Mouse (Mus musculus) monocyte, adult 5-6 weeks (primary cell): ENCODE measurements around the gene Olfr952. TPM values are rescaled to one million over a fixed set of nuclear protein-coding genes. Genes with fewer than 3 reads are reported as not detected.

ENCODE experiments used
- ATAC-seq: fragments of 153-309, 156-312 bp; replicated peaks from 2 replicates; pipeline ENCODE4 v1.8.0; 2017; ENCODE audit warnings: mild to moderate bottlenecking; ENCODE audit not compliant: low TSS enrichment, insufficient number of reproducible peaks, severe bottlenecking, poor library complexity, low FRiP score
- total RNA-seq: library from RNA; stranded (forward); fragments of 200-1000, 200-491, 200-594 nt; gene quantifications from 3 replicates; pipeline ENCODE4 v1.2.3, GENCODE M21; 2017

Gene Olfr952
- not detected in 3 replicates for total RNA-seq

- ATAC-seq: no peak
Observed at GRCm38 (mm10) chr9:39427048-39427447, at the start of gene Olfr952. TSS of gene Olfr952 (minus strand) at chr9:39427148.

DNA sequence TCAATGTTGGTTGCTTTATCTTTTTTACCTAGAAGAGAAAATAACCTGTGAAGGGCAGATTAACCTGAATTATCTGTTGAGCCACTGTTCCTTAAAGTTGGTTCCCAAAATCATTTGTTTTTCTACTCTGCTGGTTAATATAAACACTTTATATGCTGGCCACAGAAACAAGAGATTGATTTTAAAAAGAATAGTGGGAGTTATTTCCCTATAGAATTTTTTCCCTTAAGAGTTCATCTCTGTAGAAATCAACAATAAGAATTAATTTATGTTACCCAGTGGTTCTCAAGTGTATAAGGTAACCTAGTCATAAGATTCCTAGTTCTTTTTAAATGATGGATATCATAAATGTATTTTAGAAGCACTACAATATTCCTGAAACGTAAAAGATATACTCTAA is 44.9 kb upstream of the Olfr952 start, which contains the start of gene Olfr955:
Gene Olfr955, minus strand, starts transcription at position 101 of the 400 bp plus-strand sequence.
- no peak for ATAC-seq

DNA sequence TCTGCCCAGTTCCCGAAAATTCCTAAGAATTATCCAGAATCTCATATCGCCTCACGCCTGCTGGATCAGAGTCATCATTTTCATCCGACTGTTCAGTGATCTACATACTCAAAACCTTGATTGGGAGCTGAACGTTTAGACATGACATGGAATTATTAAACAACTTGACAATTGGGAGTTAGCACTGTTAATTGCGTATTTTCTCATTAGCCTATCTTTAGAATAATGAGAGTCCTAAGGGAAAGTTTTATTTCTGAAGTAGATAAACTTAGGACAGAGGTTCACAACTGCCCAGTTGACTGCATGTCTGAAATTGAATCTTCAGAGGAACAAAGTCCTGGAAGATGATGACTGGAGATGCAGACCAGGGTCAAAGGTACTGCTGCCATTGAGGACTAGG is 29.5 kb upstream of the Olfr952 start, which contains the start of gene Olfr954:
Gene Olfr954, plus strand, starts transcription at position 301 of the 400 bp plus-strand sequence.
- no peak for ATAC-seq

GRCm38 (mm10) chr9:39387110-39387509 is 39.8 kb downstream of the Olfr952 start, which contains the start of gene Olfr951:
TSS of gene Olfr951 (plus strand) at chr9:39387410.
- no peak for ATAC-seq

Other genes with a start within 250 kb of the Olfr952 start
- gene Olfr944, start 225.2 kb downstream of the Olfr952 start, total RNA-seq: not detected in 3 replicates
- not detected in 3 replicates for gene Olfr1537, start 177.2 kb downstream of the Olfr952 start, total RNA-seq
- gene Olfr945, start 150.3 kb downstream of the Olfr952 start, total RNA-seq: 0.53 TPM in 1 of 3 replicates, not detected in the others
- not detected in 3 replicates for gene Olfr948, start 101.1 kb downstream of the Olfr952 start, total RNA-seq
- gene Olfr951, start 39.7 kb downstream of the Olfr952 start, total RNA-seq: not detected in 3 replicates
- gene Olfr954, start 29.6 kb upstream of the Olfr952 start, total RNA-seq: not detected in 3 replicates
- not detected in 3 replicates for gene Olfr955, start 44.8 kb upstream of the Olfr952 start, total RNA-seq
- not detected in 3 replicates for gene Olfr44, start 66.8 kb upstream of the Olfr952 start, total RNA-seq
- not detected in 3 replicates for gene Olfr957, start 88.7 kb upstream of the Olfr952 start, total RNA-seq
- not detected in 3 replicates for gene Olfr958, start 126.9 kb upstream of the Olfr952 start, total RNA-seq
- not detected in 3 replicates for gene Olfr959, start 148.4 kb upstream of the Olfr952 start, total RNA-seq
- not detected in 3 replicates for gene AW551984, start 177.3 kb upstream of the Olfr952 start, total RNA-seq
- not detected in 3 replicates for gene Olfr148, start 183.5 kb upstream of the Olfr952 start, total RNA-seq
- not detected in 3 replicates for gene Olfr960, start 194.2 kb upstream of the Olfr952 start, total RNA-seq
- not detected in 3 replicates for gene Olfr961, start 217.9 kb upstream of the Olfr952 start, total RNA-seq
- gene Olfr963, start 240.1 kb upstream of the Olfr952 start, total RNA-seq: not detected in 3 replicates